Mouse (Mus musculus): ENCODE results near the gene Slc30a4. TPM values are rescaled to one million over a fixed set of nuclear protein-coding genes. Genes with fewer than 3 reads are reported as not detected.

Gene Slc30a4
- polyA plus RNA-seq, 1 experiment from 2014 or later = 12.8 TPM

- Histone ChIP-seq H3K27ac (no peak overlapping the region), H3K4me1 (no peaks in the 10 kb centered on the region), H3K4me2 (no peak overlapping the region), H3K27me3 (no peaks in the 10 kb centered on the region), H3K4me3 (no peak overlapping the region), H3K36me3 (no peaks in the 10 kb centered on the region), H3K9ac (no peak overlapping the region), H3K9me3 (no peaks in the 10 kb centered on the region)
- no peak for ATAC-seq (ENCODE audit: insufficient number of reproducible peaks, low FRiP score, low TSS enrichment, low read depth)
- 45% methylated on average over 5 of the region's 5 CpGs for WGBS
Measured at GRCm38 (mm10) chr2:122672841-122673240, 29.6 kb downstream of the Slc30a4 start.

- Histone ChIP-seq H3K4me2 (no peak overlapping the region), H3K4me3 (no peak overlapping the region), H3K9ac (no peak overlapping the region), H3K27me3 (no peaks in the 10 kb centered on the region), H3K36me3 (no peaks in the 10 kb centered on the region), H3K4me1 (no peaks in the 10 kb centered on the region), H3K9me3 (no peaks in the 10 kb centered on the region), H3K27ac (no peak overlapping the region)
- no peak for ATAC-seq (ENCODE audit: insufficient number of reproducible peaks, low FRiP score, low TSS enrichment, low read depth)
- 57% methylated on average over 4 of the region's 5 CpGs for WGBS
Measured at GRCm38 (mm10) chr2:122671714-122672113, 30.7 kb downstream of the Slc30a4 start.

GRCm38 (mm10) chr2:122667856-122668255 is 34.6 kb downstream of the Slc30a4 start:
- 46% methylated on average over 5 of the region's 5 CpGs for WGBS
- no peak for ATAC-seq (ENCODE audit: insufficient number of reproducible peaks, low FRiP score, low TSS enrichment, low read depth)

GRCm38 (mm10) chr2:122665973-122666875 is 36.2 kb downstream of the Slc30a4 start:
- WGBS = 32% methylated on average over 12 of the region's 12 CpGs
- no peaks in the 10 kb centered on the region for H3K9me3 ChIP-seq
- no peak overlapping the region for H3K27ac ChIP-seq
- no peak overlapping the region for H3K4me2 ChIP-seq
- H3K36me3 ChIP-seq = no peaks in the 10 kb centered on the region
- H3K27me3 ChIP-seq = no peaks in the 10 kb centered on the region; the same call in 1 of the 2 replicates
- H3K4me3 ChIP-seq = no peak overlapping the region
- no peak for ATAC-seq (ENCODE audit: insufficient number of reproducible peaks, low FRiP score, low TSS enrichment, low read depth)
- H3K9ac ChIP-seq = no peak overlapping the region
- H3K4me1 ChIP-seq = 0 out of 2 replicates have a peak, but pooled peaks cover 4% of the 10 kb centered on the region

More at GRCm38 (mm10) chr2:122667856-122668255, 34.6 kb downstream of the Slc30a4 start:
- no peak overlapping the region for H3K4me3 ChIP-seq
- H3K27me3 ChIP-seq = no peaks in the 10 kb centered on the region; the same call in 1 of the 2 replicates
- no peak overlapping the region for H3K9ac ChIP-seq
- H3K4me2 ChIP-seq = no peak overlapping the region
- H3K4me1 ChIP-seq = 0 out of 2 replicates have a peak, but pooled peaks cover 4% of the 10 kb centered on the region
- no peaks in the 10 kb centered on the region for H3K36me3 ChIP-seq
- H3K27ac ChIP-seq = no peak overlapping the region
- no peaks in the 10 kb centered on the region for H3K9me3 ChIP-seq

GRCm38 (mm10) chr2:122665253-122665972 is 37.0 kb downstream of the Slc30a4 start:
- 54% methylated on average over 6 of the region's 6 CpGs for WGBS
- Histone ChIP-seq H3K9ac (no peak overlapping the region), H3K27ac (no peak overlapping the region), H3K4me1 (0 out of 2 replicates have a peak, but pooled peaks cover 4% of the 10 kb centered on the region), H3K36me3 (no peaks in the 10 kb centered on the region), H3K27me3 (no peaks in the 10 kb centered on the region; the same call in 1 of the 2 replicates), H3K4me2 (no peak overlapping the region), H3K9me3 (no peaks in the 10 kb centered on the region), H3K4me3 (no peak overlapping the region)
- ATAC-seq (ENCODE audit: insufficient number of reproducible peaks, low FRiP score, low TSS enrichment, low read depth) = no peak

- Histone ChIP-seq H3K27me3 (no peaks in the 10 kb centered on the region), H3K36me3 (no peaks in the 10 kb centered on the region), H3K4me2 (no peak overlapping the region), H3K9ac (no peak overlapping the region), H3K4me1 (no peaks in the 10 kb centered on the region), H3K9me3 (no peaks in the 10 kb centered on the region), H3K4me3 (no peak overlapping the region), H3K27ac (no peak overlapping the region)
- ATAC-seq (ENCODE audit: insufficient number of reproducible peaks, low FRiP score, low TSS enrichment, low read depth) = no peak
- 88% methylated on average over 7 of the region's 7 CpGs for WGBS
Measured at GRCm38 (mm10) chr2:122659825-122660224, 42.6 kb downstream of the Slc30a4 start.

- H3K9ac ChIP-seq = no peak overlapping the region
- H3K27me3 ChIP-seq = no peaks in the 10 kb centered on the region
- WGBS = 81% methylated on average over 11 of the region's 11 CpGs
- no peak overlapping the region for H3K4me3 ChIP-seq
- no peak overlapping the region for H3K27ac ChIP-seq
- H3K9me3 ChIP-seq = no peaks in the 10 kb centered on the region
- H3K4me1 ChIP-seq = no peaks in the 10 kb centered on the region
- no peak overlapping the region for H3K4me2 ChIP-seq
- ATAC-seq (ENCODE audit: insufficient number of reproducible peaks, low FRiP score, low TSS enrichment, low read depth) = no peak
- H3K36me3 ChIP-seq = no peaks in the 10 kb centered on the region
Measured at GRCm38 (mm10) chr2:122657707-122658524, 44.5 kb downstream of the Slc30a4 start.

- no peaks in the 10 kb centered on the region for H3K27me3 ChIP-seq
- H3K9ac ChIP-seq = no peak overlapping the region
- ATAC-seq (ENCODE audit: insufficient number of reproducible peaks, low FRiP score, low TSS enrichment, low read depth) = no peak
- no peaks in the 10 kb centered on the region for H3K4me1 ChIP-seq
- H3K4me3 ChIP-seq = no peak overlapping the region
- WGBS = 82% methylated on average over 9 of the region's 9 CpGs
- H3K36me3 ChIP-seq = no peaks in the 10 kb centered on the region
- H3K4me2 ChIP-seq = no peak overlapping the region
- H3K9me3 ChIP-seq = no peaks in the 10 kb centered on the region
- H3K27ac ChIP-seq = no peak overlapping the region
Measured at GRCm38 (mm10) chr2:122656767-122657166, 45.7 kb downstream of the Slc30a4 start.

GRCm38 (mm10) chr2:122656052-122656451 is 46.4 kb downstream of the Slc30a4 start:
- no peaks in the 10 kb centered on the region for H3K36me3 ChIP-seq
- H3K4me2 ChIP-seq = no peak overlapping the region
- no peak overlapping the region for H3K4me3 ChIP-seq
- no peak overlapping the region for H3K27ac ChIP-seq
- H3K9ac ChIP-seq = no peak overlapping the region
- ATAC-seq (ENCODE audit: insufficient number of reproducible peaks, low FRiP score, low TSS enrichment, low read depth) = no peak
- 60% methylated on average over 2 of the region's 2 CpGs for WGBS
- H3K9me3 ChIP-seq = no peaks in the 10 kb centered on the region
- no peaks in the 10 kb centered on the region for H3K4me1 ChIP-seq
- no peaks in the 10 kb centered on the region for H3K27me3 ChIP-seq

- no peak overlapping the region for H3K4me3 ChIP-seq
- no peaks in the 10 kb centered on the region for H3K9me3 ChIP-seq
- no peaks in the 10 kb centered on the region for H3K4me1 ChIP-seq
- ATAC-seq (ENCODE audit: insufficient number of reproducible peaks, low FRiP score, low TSS enrichment, low read depth) = no peak
- H3K27ac ChIP-seq = no peak overlapping the region
- no peak overlapping the region for H3K9ac ChIP-seq
- no peaks in the 10 kb centered on the region for H3K27me3 ChIP-seq
- no peak overlapping the region for H3K4me2 ChIP-seq
- H3K36me3 ChIP-seq = no peaks in the 10 kb centered on the region
- WGBS = 56% methylated on average over 17 of the region's 17 CpGs
Measured at GRCm38 (mm10) chr2:122652096-122653084, 50.1 kb downstream of the Slc30a4 start.
